Mouse (Mus musculus) myocyte (in vitro differentiated cells): Measurements from ENCODE around the gene Csgalnact2. TPM values are rescaled to one million over a fixed set of nuclear protein-coding genes. Genes with fewer than 3 reads are reported as not detected.

Source experiments
- H3K27me3 ChIP-seq: one replicate; pipeline ENCODE4 v1.6.1; 2011; ENCODE audit not compliant: control insufficient read depth, insufficient read depth, insufficient read length
- H3K36me3 ChIP-seq: one replicate; pipeline ENCODE4 v1.6.1; 2011; ENCODE audit not compliant: control insufficient read depth, insufficient read depth
- H3K4me2 ChIP-seq: one replicate; pipeline ENCODE4 v1.6.1; 2011; ENCODE audit warnings: low read depth, control low read depth
- H3K4me3 ChIP-seq: one replicate; pipeline ENCODE4 v1.5.1; 2011; ENCODE audit warnings: mild to moderate bottlenecking, control low read depth, moderate library complexity
- H3K79me2 ChIP-seq: one replicate; pipeline ENCODE4 v1.6.1; 2011; ENCODE audit not compliant: control insufficient read depth, insufficient read depth
- H3ac ChIP-seq: one replicate; pipeline ENCODE4 v1.6.1; 2011; ENCODE audit not compliant: control insufficient read depth, insufficient read length
- CEBPB ChIP-seq: IDR thresholded peaks from 2 replicates; pipeline ENCODE4 v1.6.1; 2011; ENCODE audit warnings: mild to moderate bottlenecking, moderate library complexity; ENCODE audit not compliant: poor library complexity, insufficient read depth, severe bottlenecking
- E2F4 ChIP-seq: IDR thresholded peaks from one replicate; pipeline ENCODE4 v1.6.1; 2011; ENCODE audit warnings: mild to moderate bottlenecking, control low read depth, moderate library complexity; ENCODE audit not compliant: insufficient read depth
- MAX ChIP-seq: IDR thresholded peaks from one replicate; pipeline ENCODE4 v1.6.1; 2011; ENCODE audit warnings: low read depth, mild to moderate bottlenecking, control low read depth
- MYOD1 ChIP-seq, 3 experiments: IDR thresholded peaks; one replicate each; pipeline ENCODE4 v1.6.1; 2011; ENCODE audit warnings: control low read depth in 2 of 3, low read depth in 2 of 3, mild to moderate bottlenecking in 2 of 3, moderate library complexity in 1 of 3; ENCODE audit not compliant: insufficient read length in 2 of 3, control insufficient read depth in 1 of 3
- MYOG ChIP-seq, 3 experiments: IDR thresholded peaks; one replicate each; pipeline ENCODE4 v1.6.1; 2011; ENCODE audit warnings: control low read depth in 2 of 3, low read depth in 2 of 3, mild to moderate bottlenecking in 2 of 3; ENCODE audit not compliant: insufficient read length in 2 of 3, control insufficient read depth in 1 of 3, insufficient read depth in 1 of 3
- POLR2A ChIP-seq: IDR thresholded peaks from one replicate; pipeline ENCODE4 v1.6.1; 2011; ENCODE audit warnings: low read depth, mild to moderate bottlenecking, control low read depth, moderate library complexity; ENCODE audit not compliant: insufficient read length
- POLR2AphosphoS2 ChIP-seq: IDR thresholded peaks from one replicate; pipeline ENCODE4 v1.6.1; 2011; ENCODE audit warnings: low read depth, control low read depth; ENCODE audit not compliant: insufficient read length
- REST ChIP-seq: IDR thresholded peaks from one replicate; pipeline ENCODE4 v1.6.1; 2011; ENCODE audit warnings: mild to moderate bottlenecking, control low read depth, moderate library complexity; ENCODE audit not compliant: insufficient read depth, insufficient read length
- SRF ChIP-seq: IDR thresholded peaks from one replicate; pipeline ENCODE4 v1.6.1; 2011; ENCODE audit warnings: low read depth; ENCODE audit not compliant: control insufficient read depth, insufficient read length
- TCF12 ChIP-seq: IDR thresholded peaks from one replicate; pipeline ENCODE4 v1.6.1; 2011; ENCODE audit warnings: mild to moderate bottlenecking, control low read depth; ENCODE audit not compliant: poor library complexity, insufficient read depth, severe bottlenecking
- TCF3 ChIP-seq: IDR thresholded peaks from one replicate; pipeline ENCODE4 v1.6.1; 2011; ENCODE audit warnings: low read depth, control low read depth; ENCODE audit not compliant: insufficient read length
- USF1 ChIP-seq: IDR thresholded peaks from one replicate; pipeline ENCODE4 v1.6.1; 2011; ENCODE audit warnings: low read depth, mild to moderate bottlenecking, control low read depth, moderate library complexity
- polyA plus RNA-seq: library from polyadenylated mRNA; unstranded; fragments of >200 nt; fragmentation: generic; extraction: Trizol; gene quantifications from one replicate; pipeline ENCODE4 v1.2.1, GENCODE M21; 2012; ENCODE audit warnings: missing spikeins

Csgalnact2 gene
- polyA plus RNA-seq, 1 experiment = 5.8 TPM

- Histone ChIP-seq H3ac (no peak overlapping the region), H3K4me2 (no peak overlapping the region), H3K36me3 (no peaks in the 10 kb centered on the region), H3K4me3 (no peak overlapping the region), H3K27me3 (peaks cover 3% of the 10 kb centered on the region), H3K79me2 (no peaks in the 10 kb centered on the region)
- TF ChIP-seq MAX = no peak
- no peak for TF ChIP-seq SRF
These were observed 41.1 kb downstream of the Csgalnact2 start for GRCm38 (mm10) chr6:118097765-118098365.

GRCm38 (mm10) chr6:118090827-118091226 lies 48.1 kb downstream of the Csgalnact2 start:
- Histone ChIP-seq H3K4me3 (no peak overlapping the region), H3K27me3 (peaks cover 3% of the 10 kb centered on the region), H3K36me3 (no peaks in the 10 kb centered on the region), H3K79me2 (no peaks in the 10 kb centered on the region), H3K4me2 (no peak overlapping the region), H3ac (no peak overlapping the region)
- TF ChIP-seq REST (no peak), SRF (no peak), TCF3 (no peak), MYOD1 (IDR thresholded peaks at IDR 0.05; ENCODE audit: control insufficient read depth in 1 of 3, insufficient read length in 2 of 3, low read depth in 2 of 3) (no peak), POLR2A (no peak), MAX (no peak), POLR2AphosphoS2 (no peak), TCF12 (no peak), E2F4 (no peak), USF1 (no peak), MYOG (IDR thresholded peaks at IDR 0.05; ENCODE audit: control insufficient read depth in 1 of 3, insufficient read depth in 1 of 3, insufficient read length in 2 of 3, low read depth in 2 of 3) (no peak), CEBPB (no peak)

GRCm38 (mm10) chr6:118088750-118089440 lies 50.0 kb downstream of the Csgalnact2 start:
- no peaks in the 10 kb centered on the region for H3K79me2 ChIP-seq
- H3ac ChIP-seq = no peak overlapping the region
- H3K36me3 ChIP-seq = no peaks in the 10 kb centered on the region
- peaks cover 8% of the 10 kb centered on the region for H3K27me3 ChIP-seq
- TF ChIP-seq POLR2A (no peak), TCF12 (no peak), REST (no peak)
- no peak overlapping the region for H3K4me2 ChIP-seq
- H3K4me3 ChIP-seq = no peak overlapping the region

GRCm38 (mm10) chr6:118087955-118088354 lies 51.0 kb downstream of the Csgalnact2 start:
- Histone ChIP-seq H3K79me2 (no peaks in the 10 kb centered on the region), H3K36me3 (no peaks in the 10 kb centered on the region)
- TF ChIP-seq POLR2AphosphoS2 = no peak
- TF ChIP-seq E2F4 = no peak
- no peak for TF ChIP-seq MYOD1 (IDR thresholded peaks at IDR 0.05; ENCODE audit: control insufficient read depth in 1 of 3, insufficient read length in 2 of 3, low read depth in 2 of 3)
- TF ChIP-seq TCF12 = no peak
- TF ChIP-seq POLR2A = no peak

GRCm38 (mm10) chr6:118084596-118084995 lies 54.3 kb downstream of the Csgalnact2 start:
- Histone ChIP-seq H3K4me3 (no peak overlapping the region), H3ac (no peak overlapping the region), H3K79me2 (no peaks in the 10 kb centered on the region), H3K27me3 (peaks cover 33% of the 10 kb centered on the region), H3K4me2 (no peak overlapping the region), H3K36me3 (no peaks in the 10 kb centered on the region)
- TF ChIP-seq USF1 = no peak
- no peak for TF ChIP-seq POLR2AphosphoS2
- TF ChIP-seq E2F4 = no peak
- TF ChIP-seq CEBPB = no peak
- TF ChIP-seq TCF12 = no peak
- TF ChIP-seq POLR2A = no peak
- TF ChIP-seq MYOG (IDR thresholded peaks at IDR 0.05; ENCODE audit: control insufficient read depth in 1 of 3, insufficient read depth in 1 of 3, insufficient read length in 2 of 3, low read depth in 2 of 3) = no peak
- TF ChIP-seq TCF3 = no peak

More at GRCm38 (mm10) chr6:118087955-118088354, 51.0 kb downstream of the Csgalnact2 start:
- Histone ChIP-seq H3ac (no peak overlapping the region), H3K4me2 (no peak overlapping the region), H3K4me3 (no peak overlapping the region), H3K27me3 (peaks cover 7% of the 10 kb centered on the region)
